Mouse (Mus musculus) right cerebral cortex, postnatal 36 days (tissue): ENCODE results near the gene Slc25a47.
A peak's percentile ranks its signal among the peaks of the same experiment; 100 is the strongest.

ENCODE experiments used
- DNase-seq, 2 experiments: peaks; one replicate each; pipeline ENCODE4 v3.0.0; 2022; ENCODE audit warnings: low spot score in 2 of 2, mixed read lengths in 1 of 2

Gene Slc25a47

GRCm38 (mm10) chr12:108835840-108836409 lies at the start of gene Slc25a47, which contains the start of gene Slc25a29:
Slc25a47 (plus strand) TSS chr12:108836046.
Slc25a29 (minus strand) TSS chr12:108835883.
- DNase-seq = peak; percentile 96

GRCm38 (mm10) chr12:108787329-108787728 lies 48.5 kb upstream of the Slc25a47 start:
- DNase-seq = no peak

- peak; percentile 65 to 67 for DNase-seq
Observed at GRCm38 (mm10) chr12:108792152-108792545, 43.7 kb upstream of the Slc25a47 start.

GRCm38 (mm10) chr12:108792546-108793452 lies 43.0 kb upstream of the Slc25a47 start, which contains the start of gene Yy1:
Yy1 (plus strand) TSS chr12:108792973.
- DNase-seq = peak; percentile 97

GRCm38 (mm10) chr12:108793453-108793941 lies 42.3 kb upstream of the Slc25a47 start:
- DNase-seq = no peak

GRCm38 (mm10) chr12:108794078-108794711 lies 41.7 kb upstream of the Slc25a47 start:
- DNase-seq = peak; percentile 59 to 65

GRCm38 (mm10) chr12:108794979-108795537 lies 40.8 kb upstream of the Slc25a47 start:
- no peak for DNase-seq

GRCm38 (mm10) chr12:108801613-108802012 lies 34.2 kb upstream of the Slc25a47 start:
- no peak for DNase-seq

- no peak for DNase-seq
Observed at GRCm38 (mm10) chr12:108804388-108804787, 31.5 kb upstream of the Slc25a47 start.

- no peak for DNase-seq
Observed at GRCm38 (mm10) chr12:108808465-108808864, 27.4 kb upstream of the Slc25a47 start.

- no peak for DNase-seq
Observed at GRCm38 (mm10) chr12:108809771-108810170, 26.1 kb upstream of the Slc25a47 start.

GRCm38 (mm10) chr12:108810309-108810708 lies 25.5 kb upstream of the Slc25a47 start:
- no peak for DNase-seq

GRCm38 (mm10) chr12:108811133-108811532 lies 24.7 kb upstream of the Slc25a47 start:
- DNase-seq = no peak

- DNase-seq = no peak
Observed at GRCm38 (mm10) chr12:108812463-108812862, 23.4 kb upstream of the Slc25a47 start.

GRCm38 (mm10) chr12:108814470-108814869 lies 21.4 kb upstream of the Slc25a47 start:
- no peak for DNase-seq

- no peak for DNase-seq
Observed at GRCm38 (mm10) chr12:108816569-108816968, 19.3 kb upstream of the Slc25a47 start.

- DNase-seq = no peak
Observed at GRCm38 (mm10) chr12:108820461-108820860, 15.4 kb upstream of the Slc25a47 start.

GRCm38 (mm10) chr12:108823036-108823435 lies 12.8 kb upstream of the Slc25a47 start:
- DNase-seq = no peak

GRCm38 (mm10) chr12:108824225-108824874 lies 11.5 kb upstream of the Slc25a47 start:
- DNase-seq = no peak

GRCm38 (mm10) chr12:108825561-108826224 lies 10.2 kb upstream of the Slc25a47 start:
- no peak for DNase-seq
